Mouse (Mus musculus): ENCODE data around the gene Dync1i1. TPM values are rescaled to one million over a fixed set of nuclear protein-coding genes. Genes with fewer than 3 reads are reported as not detected.

The Dync1i1 gene
- polyA plus RNA-seq, 1 experiment from 2014 or later: 0.85 TPM

DNA sequence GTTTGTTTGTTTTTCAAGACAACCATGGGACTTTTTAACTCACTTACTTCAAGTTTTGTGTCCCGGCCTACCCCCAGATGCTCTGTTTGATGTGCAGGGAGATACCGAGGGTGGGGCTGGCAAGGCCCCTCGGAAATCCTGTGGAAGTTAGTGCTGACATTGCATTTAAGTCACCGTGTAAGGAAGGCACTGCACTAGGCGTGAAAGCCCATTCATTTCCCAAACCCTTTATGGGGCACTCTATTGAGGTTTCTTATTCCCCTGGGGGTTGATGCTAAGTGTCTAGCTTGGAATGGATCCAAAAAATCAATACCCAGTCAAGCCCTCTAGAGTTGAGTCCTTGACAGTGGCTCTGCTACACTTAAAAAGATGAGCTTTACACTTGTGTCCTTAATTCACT is 27.2 kb downstream of the Dync1i1 start:
- no peak for TF ChIP-seq CTCF (IDR thresholded peaks at IDR 0.05; ENCODE audit: low read depth)
- TF ChIP-seq EP300 (optimal IDR thresholded peaks at IDR 0.05): no peak
- no peak for DNase-seq (ENCODE audit: low spot score)
- Histone ChIP-seq H3K36me3 (ENCODE audit: control insufficient read depth, insufficient read depth, low read length) (no peaks in the 10 kb centered on the region), H3K27ac (replicated peaks) (no peak overlapping the region), H3K27me3 (ENCODE audit: control insufficient read depth, insufficient read depth, low read length) (no peaks in the 10 kb centered on the region), H3K4me2 (replicated peaks; ENCODE audit: low read depth) (no peak overlapping the region), H3K4me3 (ENCODE audit: low read depth, low read length) (no peak overlapping the region), H3K9ac (ENCODE audit: low read length) (no peak overlapping the region), H3K9me3 (ENCODE audit: control insufficient read depth, low read length) (no peaks in the 10 kb centered on the region), H3K4me1 (replicated peaks; ENCODE audit: control insufficient read depth, insufficient read depth) (no peaks in the 10 kb centered on the region)
- 71% methylated on average over 5 of the region's 5 CpGs for WGBS
- no peak for ATAC-seq (ENCODE audit: low FRiP score, low TSS enrichment)

GRCm38 (mm10) chr6:5756509-5757130 is 31.2 kb downstream of the Dync1i1 start:
- WGBS: 53% methylated on average over 5 of the region's 5 CpGs
- TF ChIP-seq EP300 (optimal IDR thresholded peaks at IDR 0.05) (no peak), CTCF (IDR thresholded peaks at IDR 0.05; ENCODE audit: low read depth) (no peak)

GRCm38 (mm10) chr6:5762943-5763342 is 37.5 kb downstream of the Dync1i1 start:
- 42% methylated on average over 2 of the region's 2 CpGs for WGBS
- ATAC-seq (ENCODE audit: low FRiP score, low TSS enrichment): no peak
- TF ChIP-seq EP300 (optimal IDR thresholded peaks at IDR 0.05) (no peak), CTCF (IDR thresholded peaks at IDR 0.05; ENCODE audit: low read depth) (no peak)

More at GRCm38 (mm10) chr6:5756509-5757130, 31.2 kb downstream of the Dync1i1 start:
- Histone ChIP-seq H3K9ac (ENCODE audit: low read length) (no peak overlapping the region), H3K9me3 (ENCODE audit: control insufficient read depth, low read length) (no peaks in the 10 kb centered on the region), H3K27ac (replicated peaks) (no peak overlapping the region), H3K4me3 (ENCODE audit: low read depth, low read length) (no peak overlapping the region), H3K4me1 (replicated peaks; ENCODE audit: control insufficient read depth, insufficient read depth) (no peaks in the 10 kb centered on the region), H3K36me3 (ENCODE audit: control insufficient read depth, insufficient read depth, low read length) (no peaks in the 10 kb centered on the region), H3K27me3 (ENCODE audit: control insufficient read depth, insufficient read depth, low read length) (no peaks in the 10 kb centered on the region), H3K4me2 (replicated peaks; ENCODE audit: low read depth) (no peak overlapping the region)
- DNase-seq (ENCODE audit: low spot score) (no peak), ATAC-seq (ENCODE audit: low FRiP score, low TSS enrichment) (no peak)

GRCm38 (mm10) chr6:5768576-5768975 is 43.1 kb downstream of the Dync1i1 start:
- H3K36me3 ChIP-seq (ENCODE audit: control insufficient read depth, insufficient read depth, low read length): no peaks in the 10 kb centered on the region
- H3K27me3 ChIP-seq (ENCODE audit: control insufficient read depth, insufficient read depth, low read length): no peaks in the 10 kb centered on the region
- no peak overlapping the region for H3K4me2 ChIP-seq (replicated peaks; ENCODE audit: low read depth)
- ATAC-seq (ENCODE audit: low FRiP score, low TSS enrichment): no peak
- no peak for DNase-seq (ENCODE audit: low spot score)
- WGBS: 65% methylated on average over 1 of the region's 1 CpGs
- H3K4me3 ChIP-seq (ENCODE audit: low read depth, low read length): no peak overlapping the region
- TF ChIP-seq CTCF (IDR thresholded peaks at IDR 0.05; ENCODE audit: low read depth) (no peak), EP300 (optimal IDR thresholded peaks at IDR 0.05) (no peak)
- H3K27ac ChIP-seq (replicated peaks): no peak overlapping the region
- no peak overlapping the region for H3K9ac ChIP-seq (ENCODE audit: low read length)
- no peaks in the 10 kb centered on the region for H3K4me1 ChIP-seq (replicated peaks; ENCODE audit: control insufficient read depth, insufficient read depth)
- H3K9me3 ChIP-seq (ENCODE audit: control insufficient read depth, low read length): no peaks in the 10 kb centered on the region

More at GRCm38 (mm10) chr6:5762943-5763342, 37.5 kb downstream of the Dync1i1 start:
- Histone ChIP-seq H3K9ac (ENCODE audit: low read length) (no peak overlapping the region), H3K4me2 (replicated peaks; ENCODE audit: low read depth) (no peak overlapping the region), H3K4me3 (ENCODE audit: low read depth, low read length) (no peak overlapping the region), H3K36me3 (ENCODE audit: control insufficient read depth, insufficient read depth, low read length) (no peaks in the 10 kb centered on the region), H3K9me3 (ENCODE audit: control insufficient read depth, low read length) (no peaks in the 10 kb centered on the region), H3K27ac (replicated peaks) (no peak overlapping the region), H3K4me1 (replicated peaks; ENCODE audit: control insufficient read depth, insufficient read depth) (no peaks in the 10 kb centered on the region), H3K27me3 (ENCODE audit: control insufficient read depth, insufficient read depth, low read length) (no peaks in the 10 kb centered on the region)
- DNase-seq (ENCODE audit: low spot score): no peak

DNA sequence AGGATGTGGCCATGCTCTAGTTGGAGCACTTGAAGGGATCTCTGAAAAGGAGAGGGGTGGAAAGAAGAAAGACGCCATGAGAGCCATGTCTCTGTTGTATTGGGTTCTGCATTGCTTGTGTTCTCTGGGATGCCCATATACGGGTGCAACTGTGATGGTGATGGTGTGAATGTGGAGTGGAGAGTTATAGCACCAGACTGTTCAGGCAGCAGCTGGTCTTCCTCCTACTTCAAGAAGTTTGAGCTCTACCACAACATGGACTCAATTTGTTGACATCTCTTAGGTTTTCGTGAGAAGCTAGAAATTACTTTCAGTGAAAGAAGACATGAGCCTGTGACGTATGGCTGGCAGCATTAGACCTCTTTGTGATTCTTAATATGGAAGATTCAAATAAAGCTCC is 44.8 kb downstream of the Dync1i1 start:
- H3K9me3 ChIP-seq (ENCODE audit: control insufficient read depth, low read length): no peaks in the 10 kb centered on the region
- H3K27ac ChIP-seq (replicated peaks): no peak overlapping the region
- no peaks in the 10 kb centered on the region for H3K27me3 ChIP-seq (ENCODE audit: control insufficient read depth, insufficient read depth, low read length)
- no peaks in the 10 kb centered on the region for H3K36me3 ChIP-seq (ENCODE audit: control insufficient read depth, insufficient read depth, low read length)
- DNase-seq (ENCODE audit: low spot score) (no peak), ATAC-seq (ENCODE audit: low FRiP score, low TSS enrichment) (no peak)
- H3K4me1 ChIP-seq (replicated peaks; ENCODE audit: control insufficient read depth, insufficient read depth): no peaks in the 10 kb centered on the region
- no peak overlapping the region for H3K4me3 ChIP-seq (ENCODE audit: low read depth, low read length)
- no peak overlapping the region for H3K9ac ChIP-seq (ENCODE audit: low read length)
- WGBS: 75% methylated on average over 4 of the region's 4 CpGs
- TF ChIP-seq EP300 (optimal IDR thresholded peaks at IDR 0.05) (no peak), CTCF (IDR thresholded peaks at IDR 0.05; ENCODE audit: low read depth) (no peak)
- no peak overlapping the region for H3K4me2 ChIP-seq (replicated peaks; ENCODE audit: low read depth)

DNA sequence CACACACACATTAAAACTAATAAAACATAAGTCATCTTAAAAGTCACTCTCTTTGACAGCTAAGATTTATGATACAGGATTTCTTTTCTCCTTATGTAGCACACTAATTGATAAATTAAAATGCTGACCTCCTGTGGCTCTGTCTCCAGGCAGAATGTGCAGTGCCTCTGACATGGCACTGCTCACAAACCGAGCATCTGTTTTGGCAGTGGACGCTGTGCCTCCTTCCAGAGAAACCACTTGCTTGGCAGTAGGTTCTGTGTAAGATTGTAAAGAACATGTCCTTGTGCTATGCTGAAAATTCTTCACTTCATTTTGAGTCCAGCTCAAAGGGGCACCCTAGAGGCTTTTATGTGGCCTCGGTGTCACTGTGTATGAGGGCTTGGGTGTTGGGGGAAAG is 50.0 kb downstream of the Dync1i1 start:
- Histone ChIP-seq H3K4me3 (ENCODE audit: low read depth, low read length) (no peak overlapping the region), H3K9ac (ENCODE audit: low read length) (no peak overlapping the region), H3K27me3 (ENCODE audit: control insufficient read depth, insufficient read depth, low read length) (no peaks in the 10 kb centered on the region), H3K4me2 (replicated peaks; ENCODE audit: low read depth) (no peak overlapping the region), H3K4me1 (replicated peaks; ENCODE audit: control insufficient read depth, insufficient read depth) (no peaks in the 10 kb centered on the region), H3K9me3 (ENCODE audit: control insufficient read depth, low read length) (no peaks in the 10 kb centered on the region), H3K36me3 (ENCODE audit: control insufficient read depth, insufficient read depth, low read length) (no peaks in the 10 kb centered on the region), H3K27ac (replicated peaks) (no peak overlapping the region)
- ATAC-seq (ENCODE audit: low FRiP score, low TSS enrichment) (no peak), DNase-seq (ENCODE audit: low spot score) (no peak)
- TF ChIP-seq EP300 (optimal IDR thresholded peaks at IDR 0.05) (no peak), CTCF (IDR thresholded peaks at IDR 0.05; ENCODE audit: low read depth) (no peak)
- 76% methylated on average over 3 of the region's 3 CpGs for WGBS
